Mouse (Mus musculus): ENCODE results near the gene Ube3c. TPM values are rescaled to one million over a fixed set of nuclear protein-coding genes. Genes with fewer than 3 reads are reported as not detected.

Ube3c gene
- polyA plus RNA-seq, 1 experiment from 2014 or later, result 36.2 TPM

DNA sequence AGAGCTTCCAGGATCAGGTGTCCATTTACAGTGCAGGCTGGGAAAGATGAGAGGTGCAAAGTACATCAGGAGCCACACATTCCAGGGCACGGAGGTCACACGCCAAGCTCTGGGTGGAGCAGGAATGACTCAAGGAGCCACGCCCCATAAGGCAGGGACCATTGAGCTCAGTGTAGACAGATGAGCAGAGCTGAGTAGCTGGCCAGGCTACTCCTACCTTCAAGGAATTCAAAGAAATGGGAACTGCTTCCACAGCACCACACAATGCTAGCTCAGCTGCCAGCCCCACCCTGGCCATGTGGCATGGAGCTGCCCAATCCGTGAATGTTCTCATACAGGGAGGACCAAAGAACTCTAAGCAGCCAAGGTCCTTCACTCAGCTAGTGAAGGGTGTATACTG lies 129.5 kb downstream of the Ube3c start:
- ATAC-seq (ENCODE audit: low FRiP score), result no peak
- H3K4me3 ChIP-seq (ENCODE audit: low read depth, low read length), result no peak overlapping the region

DNA sequence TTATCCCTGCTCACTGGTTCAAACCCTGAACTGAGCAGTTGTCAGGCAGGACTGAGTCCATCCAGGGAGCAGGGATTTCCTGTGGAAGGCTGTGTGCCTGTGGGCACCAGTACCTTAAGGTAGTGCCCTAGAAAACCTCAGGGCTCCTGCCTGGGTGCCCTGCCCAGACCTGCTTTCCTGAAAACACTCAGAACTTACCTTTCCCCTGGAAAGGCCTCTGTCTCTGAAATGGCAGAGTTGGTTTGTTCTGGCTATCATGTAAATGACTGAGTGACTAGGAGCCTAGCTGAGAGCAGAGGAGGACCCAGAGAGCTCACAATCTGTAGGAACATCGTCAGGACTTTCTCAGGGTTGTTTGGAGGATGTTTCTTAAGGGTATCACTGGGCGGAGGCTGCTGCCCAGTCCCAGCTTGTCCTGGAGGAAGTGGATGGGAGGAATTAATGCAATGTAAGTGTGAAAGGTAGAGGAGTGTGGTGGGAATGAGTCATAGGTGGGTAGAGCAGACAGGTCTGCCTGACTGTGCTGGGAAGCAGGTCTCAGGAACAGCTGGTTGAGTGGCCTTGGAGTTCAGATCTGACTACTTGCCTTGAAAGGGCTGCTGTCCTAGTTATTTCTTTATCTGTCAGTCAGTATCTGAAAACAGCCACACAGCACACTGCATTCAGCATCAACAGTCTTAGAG lies 130.6 kb downstream of the Ube3c start:
- 82% methylated on average over 2 of the region's 2 CpGs for WGBS
- Histone ChIP-seq H3K27ac (ENCODE audit: low read depth, low read length) (no peak overlapping the region), H3K4me3 (ENCODE audit: low read depth, low read length) (no peak overlapping the region), H3K9me3 (ENCODE audit: control insufficient read depth, low read length) (no peaks in the 10 kb centered on the region), H3K4me1 (ENCODE audit: control insufficient read depth, insufficient read depth, low read length) (no peaks in the 10 kb centered on the region), H3K36me3 (ENCODE audit: control insufficient read depth, insufficient read depth, low read length) (no peaks in the 10 kb centered on the region), H3K9ac (ENCODE audit: low read length) (no peak overlapping the region), H3K27me3 (ENCODE audit: control insufficient read depth, insufficient read depth, low read length) (no peaks in the 10 kb centered on the region), H3K4me2 (no peak overlapping the region)
- ATAC-seq (ENCODE audit: low FRiP score) (no peak), DNase-seq (ENCODE audit: low spot score, missing footprints) (no peak)

More for the DNA sequence above, 129.5 kb downstream of the Ube3c start:
- H3K4me2 ChIP-seq, result no peak overlapping the region
- H3K36me3 ChIP-seq (ENCODE audit: control insufficient read depth, insufficient read depth, low read length), result no peaks in the 10 kb centered on the region
- H3K27ac ChIP-seq (ENCODE audit: low read depth, low read length), result no peak overlapping the region
- no peaks in the 10 kb centered on the region for H3K9me3 ChIP-seq (ENCODE audit: control insufficient read depth, low read length)
- no peaks in the 10 kb centered on the region for H3K4me1 ChIP-seq (ENCODE audit: control insufficient read depth, insufficient read depth, low read length)
- WGBS, result 88% methylated on average over 4 of the region's 4 CpGs
- H3K27me3 ChIP-seq (ENCODE audit: control insufficient read depth, insufficient read depth, low read length), result no peaks in the 10 kb centered on the region
- DNase-seq (ENCODE audit: low spot score, missing footprints), result no peak
- no peak overlapping the region for H3K9ac ChIP-seq (ENCODE audit: low read length)

DNA sequence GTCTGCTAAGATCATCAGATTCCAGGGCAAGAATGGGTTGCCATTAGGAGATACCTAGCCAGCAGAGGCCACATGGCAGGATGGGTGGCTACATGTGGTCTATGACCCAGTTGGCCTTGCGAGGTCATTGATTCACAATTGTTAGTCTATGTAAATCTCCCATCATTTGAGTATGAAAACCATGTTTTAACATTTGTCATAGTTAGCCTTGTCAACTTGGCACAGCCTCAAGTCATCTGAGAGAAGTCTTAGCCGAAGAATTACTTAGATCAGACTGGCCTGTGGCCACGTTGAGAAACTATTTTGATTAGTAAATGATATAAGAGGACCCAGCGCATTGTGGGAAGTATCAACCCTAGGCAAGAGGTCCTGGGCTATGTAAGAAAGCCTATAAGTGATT lies 138.2 kb downstream of the Ube3c start:
- DNase-seq (ENCODE audit: low spot score, missing footprints) (no peak), ATAC-seq (ENCODE audit: low FRiP score) (no peak)
- Histone ChIP-seq H3K9me3 (ENCODE audit: control insufficient read depth, low read length) (no peaks in the 10 kb centered on the region), H3K27me3 (ENCODE audit: control insufficient read depth, insufficient read depth, low read length) (no peaks in the 10 kb centered on the region), H3K36me3 (ENCODE audit: control insufficient read depth, insufficient read depth, low read length) (no peaks in the 10 kb centered on the region), H3K27ac (ENCODE audit: low read depth, low read length) (no peak overlapping the region), H3K4me3 (ENCODE audit: low read depth, low read length) (no peak overlapping the region), H3K4me1 (ENCODE audit: control insufficient read depth, insufficient read depth, low read length) (no peaks in the 10 kb centered on the region), H3K9ac (ENCODE audit: low read length) (no peak overlapping the region), H3K4me2 (no peak overlapping the region)
- 90% methylated on average over 4 of the region's 4 CpGs for WGBS

DNA sequence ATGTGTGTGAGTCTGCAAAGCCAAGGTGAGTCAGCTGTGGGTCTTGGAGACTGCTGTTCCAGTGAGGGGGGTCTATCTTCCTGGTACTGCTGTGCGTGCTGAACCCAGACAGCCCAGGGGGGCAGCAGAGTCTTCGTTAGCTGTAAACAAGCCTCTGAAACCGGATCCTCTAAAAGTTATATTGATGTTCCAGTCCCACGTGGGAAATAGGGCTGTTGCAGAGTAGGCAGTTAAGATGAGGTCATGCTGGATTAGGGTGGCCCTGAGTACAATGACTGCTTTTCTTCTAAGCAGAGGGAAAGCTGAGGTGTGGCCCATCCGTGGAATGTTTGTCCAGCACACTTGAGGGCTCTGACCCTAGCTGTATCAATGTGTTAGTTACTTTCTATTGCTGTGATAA lies 139.2 kb downstream of the Ube3c start:
- Histone ChIP-seq H3K27me3 (ENCODE audit: control insufficient read depth, insufficient read depth, low read length) (no peaks in the 10 kb centered on the region), H3K4me1 (ENCODE audit: control insufficient read depth, insufficient read depth, low read length) (no peaks in the 10 kb centered on the region), H3K36me3 (ENCODE audit: control insufficient read depth, insufficient read depth, low read length) (no peaks in the 10 kb centered on the region), H3K9ac (ENCODE audit: low read length) (no peak overlapping the region), H3K27ac (ENCODE audit: low read depth, low read length) (no peak overlapping the region), H3K9me3 (ENCODE audit: control insufficient read depth, low read length) (no peaks in the 10 kb centered on the region), H3K4me2 (no peak overlapping the region), H3K4me3 (ENCODE audit: low read depth, low read length) (no peak overlapping the region)
- ATAC-seq (ENCODE audit: low FRiP score), result no peak
- WGBS, result 49% methylated on average over 5 of the region's 5 CpGs
- no peak for DNase-seq (ENCODE audit: low spot score, missing footprints)

DNA sequence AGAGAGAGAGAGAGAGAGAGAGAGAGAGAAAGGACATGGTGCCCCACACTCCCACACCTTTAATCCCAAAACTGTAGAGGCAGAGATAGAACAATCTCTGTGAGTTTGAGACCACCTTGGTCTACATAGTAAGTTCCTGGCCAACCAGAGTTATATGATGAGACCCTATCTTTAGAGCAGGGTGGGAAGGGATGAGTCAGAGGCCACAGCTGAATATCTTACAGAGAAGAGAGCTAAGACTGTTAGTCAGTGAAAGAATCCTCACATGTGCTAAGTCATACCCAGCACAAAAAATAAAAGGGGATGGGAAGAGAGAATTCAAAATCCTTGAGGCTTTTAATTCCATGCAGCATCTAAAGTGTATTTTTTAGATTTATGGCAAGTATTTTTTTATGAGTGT lies 142.6 kb downstream of the Ube3c start:
- Histone ChIP-seq H3K27me3 (ENCODE audit: control insufficient read depth, insufficient read depth, low read length) (no peaks in the 10 kb centered on the region), H3K4me1 (ENCODE audit: control insufficient read depth, insufficient read depth, low read length) (no peaks in the 10 kb centered on the region), H3K27ac (ENCODE audit: low read depth, low read length) (no peak overlapping the region), H3K4me3 (ENCODE audit: low read depth, low read length) (no peak overlapping the region), H3K36me3 (ENCODE audit: control insufficient read depth, insufficient read depth, low read length) (no peaks in the 10 kb centered on the region), H3K9me3 (ENCODE audit: control insufficient read depth, low read length) (no peaks in the 10 kb centered on the region), H3K4me2 (no peak overlapping the region), H3K9ac (ENCODE audit: low read length) (no peak overlapping the region)
- ATAC-seq (ENCODE audit: low FRiP score) (no peak), DNase-seq (ENCODE audit: low spot score, missing footprints) (no peak)

DNA sequence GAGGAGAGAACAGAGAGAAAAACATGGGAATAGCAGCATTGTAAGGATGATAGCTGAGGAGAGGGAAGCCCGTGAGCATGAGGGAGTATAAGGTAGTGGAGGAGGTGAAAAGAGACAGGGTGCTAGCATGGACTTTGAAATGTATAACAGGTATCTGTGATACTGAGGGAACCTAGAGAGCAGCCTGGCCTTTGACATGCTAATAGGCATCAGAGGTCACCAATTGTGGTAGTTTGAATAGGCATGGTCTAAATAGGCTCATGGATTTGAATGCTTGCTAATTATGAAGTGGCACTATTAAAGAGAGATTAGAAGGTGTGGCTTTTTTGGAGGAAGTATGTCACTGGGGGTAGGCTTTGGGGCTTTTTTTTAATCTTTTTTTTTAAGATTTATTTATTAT lies 143.9 kb downstream of the Ube3c start:
- H3K27me3 ChIP-seq (ENCODE audit: control insufficient read depth, insufficient read depth, low read length), result no peaks in the 10 kb centered on the region
- H3K4me3 ChIP-seq (ENCODE audit: low read depth, low read length), result no peak overlapping the region
- no peaks in the 10 kb centered on the region for H3K36me3 ChIP-seq (ENCODE audit: control insufficient read depth, insufficient read depth, low read length)
- H3K9ac ChIP-seq (ENCODE audit: low read length), result no peak overlapping the region
- H3K9me3 ChIP-seq (ENCODE audit: control insufficient read depth, low read length), result no peaks in the 10 kb centered on the region
- H3K4me2 ChIP-seq, result no peak overlapping the region
- 55% methylated on average over 1 of the region's 1 CpGs for WGBS
- H3K4me1 ChIP-seq (ENCODE audit: control insufficient read depth, insufficient read depth, low read length), result no peaks in the 10 kb centered on the region
- no peak for DNase-seq (ENCODE audit: low spot score, missing footprints)
- no peak for ATAC-seq (ENCODE audit: low FRiP score)
- no peak overlapping the region for H3K27ac ChIP-seq (ENCODE audit: low read depth, low read length)

DNA sequence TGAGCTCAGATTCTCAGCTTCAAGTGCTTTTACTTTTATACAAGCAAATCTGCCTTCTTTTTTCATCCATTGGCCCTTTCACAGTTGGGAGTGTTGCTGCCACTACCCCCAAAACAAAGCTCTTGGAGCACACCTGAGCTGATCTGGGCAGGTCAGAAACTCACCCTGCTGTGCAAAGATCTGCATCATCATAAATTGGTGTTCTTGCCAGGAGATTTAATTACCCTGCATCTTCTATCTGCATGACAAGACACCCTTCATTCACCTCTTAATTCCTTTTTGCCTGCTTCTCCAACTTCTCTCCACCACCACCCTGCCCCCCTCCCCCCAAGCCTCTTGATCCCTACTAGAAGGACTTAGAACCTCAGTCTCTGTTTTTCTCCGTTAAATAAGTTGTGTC lies 152.1 kb downstream of the Ube3c start:
- ATAC-seq (ENCODE audit: low FRiP score) (no peak), DNase-seq (ENCODE audit: low spot score, missing footprints) (no peak)
- Histone ChIP-seq H3K4me1 (ENCODE audit: control insufficient read depth, insufficient read depth, low read length) (no peaks in the 10 kb centered on the region), H3K36me3 (ENCODE audit: control insufficient read depth, insufficient read depth, low read length) (no peaks in the 10 kb centered on the region), H3K9ac (ENCODE audit: low read length) (no peak overlapping the region), H3K27me3 (ENCODE audit: control insufficient read depth, insufficient read depth, low read length) (no peaks in the 10 kb centered on the region), H3K4me2 (no peak overlapping the region), H3K9me3 (ENCODE audit: control insufficient read depth, low read length) (no peaks in the 10 kb centered on the region), H3K4me3 (ENCODE audit: low read depth, low read length) (no peak overlapping the region), H3K27ac (ENCODE audit: low read depth, low read length) (no peak overlapping the region)
- 20% methylated on average over 1 of the region's 1 CpGs for WGBS

DNA sequence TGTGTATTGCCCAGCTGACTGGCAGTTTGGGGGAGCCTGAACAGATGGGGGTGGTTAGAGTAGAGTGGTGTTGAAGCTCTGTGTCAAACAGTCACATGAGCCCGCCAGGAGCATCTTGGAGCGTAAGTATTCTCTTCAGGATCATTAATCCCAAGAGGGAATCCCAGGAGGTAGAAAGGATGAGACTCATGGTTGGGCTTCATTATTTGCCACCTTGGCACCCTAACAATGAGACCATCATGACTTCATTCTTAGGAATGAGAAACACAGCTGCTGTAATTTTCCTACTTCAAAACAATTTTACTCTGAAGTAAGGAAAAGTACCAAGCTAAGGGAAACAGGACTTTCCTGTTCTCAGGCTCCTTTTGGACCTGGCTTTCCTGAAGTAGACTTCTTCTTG lies 156.3 kb downstream of the Ube3c start:
- no peaks in the 10 kb centered on the region for H3K9me3 ChIP-seq (ENCODE audit: control insufficient read depth, low read length)
- 91% methylated on average over 2 of the region's 2 CpGs for WGBS
- H3K27me3 ChIP-seq (ENCODE audit: control insufficient read depth, insufficient read depth, low read length), result no peaks in the 10 kb centered on the region
- ATAC-seq (ENCODE audit: low FRiP score) (no peak), DNase-seq (ENCODE audit: low spot score, missing footprints) (no peak)
- H3K4me1 ChIP-seq (ENCODE audit: control insufficient read depth, insufficient read depth, low read length), result no peaks in the 10 kb centered on the region
- H3K4me3 ChIP-seq (ENCODE audit: low read depth, low read length), result no peak overlapping the region
- no peak overlapping the region for H3K9ac ChIP-seq (ENCODE audit: low read length)
- H3K4me2 ChIP-seq, result no peak overlapping the region
- no peak overlapping the region for H3K27ac ChIP-seq (ENCODE audit: low read depth, low read length)
- H3K36me3 ChIP-seq (ENCODE audit: control insufficient read depth, insufficient read depth, low read length), result no peaks in the 10 kb centered on the region

All from midbrain, embryonic 11.5 days (tissue).